In the genomic region with DNA sequence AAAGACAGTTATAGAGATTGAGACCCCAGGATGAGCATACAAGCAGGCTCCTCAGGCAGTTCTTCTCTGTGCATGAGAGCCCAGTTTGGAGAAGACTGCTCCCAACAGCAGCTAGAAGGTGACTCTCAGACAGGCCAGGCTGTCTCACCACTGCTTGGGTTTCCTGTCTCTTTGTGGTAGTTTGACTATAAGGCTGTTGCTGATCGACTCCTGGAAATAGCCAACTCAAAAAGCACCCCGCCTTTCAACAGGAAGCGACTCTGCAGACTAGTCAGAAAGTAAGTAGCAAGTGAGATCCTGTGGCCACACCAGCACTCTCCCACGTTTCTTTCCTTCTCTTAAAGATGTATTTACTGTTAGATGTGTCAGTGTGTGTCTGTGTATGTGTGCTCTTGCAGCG, we compare ENCODE assay signal across 28 mouse cellular contexts. TPM values are rescaled to one million over a fixed set of nuclear protein-coding genes. Genes with fewer than 3 reads are reported as not detected.
DNase-seq lines count a peak whose midpoint lies in the region; ATAC-seq lines count a peak whose summit lies in the region.
"Had no signal": no experiment of that assay in that cellular context is flagged by ENCODE, and none has a peak within 500 bp of the region (broad histone marks: within the 10 kb centered on the region; RNA-seq: fewer than 3 reads in every experiment).

No protein-coding gene starts in this region.

- no peak overlapping the region for H3K4me3 ChIP-seq in hindbrain, embryonic 14.5 days (replicated peaks; ENCODE audit: low read length)
- H3K4me3 ChIP-seq: embryonic facial prominence, embryonic 12.5 days; heart, adult 2 months; layer of hippocampus, adult 2 months; limb, embryonic 12.5 days had no signal

- H3K9me3 ChIP-seq in hindbrain, embryonic 14.5 days (ENCODE audit: control insufficient read depth, low read length), result no peaks in the 10 kb centered on the region
- H3K9me3 ChIP-seq: embryonic facial prominence, embryonic 12.5 days; G1E; limb, embryonic 12.5 days had no signal

- H3K36me3 ChIP-seq in hindbrain, embryonic 14.5 days (replicated peaks; ENCODE audit: control insufficient read depth, insufficient read depth), result peaks cover 99% of the 10 kb centered on the region

- H3K27ac ChIP-seq in hindbrain, embryonic 14.5 days, result no peak overlapping the region
- H3K27ac ChIP-seq: embryonic facial prominence, embryonic 12.5 days; heart, adult 2 months; layer of hippocampus, adult 2 months; limb, embryonic 12.5 days; stomach, postnatal 0 days had no signal

- intact Hi-C loops in left cerebral cortex, postnatal 14 days (cut with DNase I), result no loop called here

- no peaks in the 10 kb centered on the region for H3K27me3 ChIP-seq in hindbrain, embryonic 14.5 days (ENCODE audit: control insufficient read depth, insufficient read depth, low read length)
- H3K27me3 ChIP-seq: CH12.LX; embryonic facial prominence, embryonic 12.5 days; limb, embryonic 12.5 days; Patski had no signal

- ATAC-seq in common myeloid progenitor, adult 5-6 weeks (replicated peaks; ENCODE audit: low read depth, poor library complexity, severe bottlenecking), result peak; percentile 41; the same call in 1 of the 2 replicates
- ATAC-seq in hindbrain, embryonic 14.5 days (ENCODE audit: low FRiP score), result no peak
- ATAC-seq: hindbrain, embryonic 16.5 days; intestine, postnatal 0 days; liver, postnatal 0 days; lung, postnatal 0 days; Patski had no signal

- WGBS in hindbrain, embryonic 14.5 days, result 85% methylated on average over 5 of the region's 5 CpGs

- H3K4me1 ChIP-seq in hindbrain, embryonic 14.5 days (replicated peaks; ENCODE audit: control insufficient read depth, insufficient read depth, low read length), result no peaks in the 10 kb centered on the region
- H3K4me1 ChIP-seq: embryonic facial prominence, embryonic 12.5 days; limb, embryonic 12.5 days had no signal

- DNase-seq in 416B (ENCODE audit: low read depth), result peak; percentile 74
- peak; percentile 82 for DNase-seq in CD4-positive helper T cell, adult 2 months (ENCODE audit: low read depth, low spot score)
- peak; percentile 76 for DNase-seq in naive thymus-derived CD4-positive, alpha-beta T cell, adult 2 months (ENCODE audit: low read depth)
- DNase-seq in hindbrain, embryonic 14.5 days (ENCODE audit: low spot score), result no peak
- no peak for DNase-seq in left cerebral cortex, postnatal 14 days (ENCODE audit: low spot score in 2 of 2)
- DNase-seq in lung, postnatal 10 days, result no peak
- DNase-seq: adrenal gland, postnatal 25 days; cerebellum, adult 9-11 months; gastrocnemius, postnatal 36 days; heart, adult 2 months; heart, postnatal 36 days; kidney, postnatal 25 days; liver, postnatal 0 days; midbrain, embryonic 14.5 days; right cerebral cortex, adult 18-20 months; right cerebral cortex, postnatal 4 days had no signal

- no peak overlapping the region for H3K9ac ChIP-seq in hindbrain, embryonic 14.5 days
- H3K9ac ChIP-seq: embryonic facial prominence, embryonic 12.5 days; limb, embryonic 12.5 days; liver, postnatal 0 days had no signal

- H3K4me2 ChIP-seq in hindbrain, embryonic 14.5 days (replicated peaks), result no peak overlapping the region
- H3K4me2 ChIP-seq: embryonic facial prominence, embryonic 12.5 days; limb, embryonic 12.5 days; liver, embryonic 11.5 days had no signal

RNA-seq across cellular contexts. Expression of gene Hsf2bp, which starts 17.5 kb away (rescaled TPM):
- total RNA-seq in common myeloid progenitor, adult 5-6 weeks (2017), result 0.15 TPM in 1 of 2 replicates, not detected in the other
- 0.59 and 0.82 TPM in 2 replicates for polyA plus RNA-seq in hindbrain, embryonic 14.5 days (2014; fragmentation: Nextera tagmentation; extraction: Ambion mirVana)
- total RNA-seq in left cerebral cortex, postnatal 14 days (2021), result under 1 TPM; 0.68 to 0.80 TPM
- total RNA-seq: G1E had no signal
- polyA plus RNA-seq: G1E had no signal

RNA-seq across cellular contexts. Expression of gene Rrp1b, which starts 17.8 kb away (rescaled TPM):
- 46.8 and 66.6 TPM in 2 replicates for total RNA-seq in common myeloid progenitor, adult 5-6 weeks (2017)
- polyA plus RNA-seq in hindbrain, embryonic 14.5 days (2014; fragmentation: Nextera tagmentation; extraction: Ambion mirVana), result 27.7 and 29.1 TPM in 2 replicates
- total RNA-seq in left cerebral cortex, postnatal 14 days (2021), result 10 to 100 TPM; 18.2 to 21.2 TPM

Comparison
In these comparisons a context has a peak if more than half of its experiments do, and no peak if none do; other contexts are left out.
1. DNase-seq: peak in 416B (single experiment), CD4-positive helper T cell, adult 2 months (single experiment) and naive thymus-derived CD4-positive, alpha-beta T cell, adult 2 months (single experiment); none in hindbrain, embryonic 14.5 days (single experiment), left cerebral cortex, postnatal 14 days (0 of 2) and lung, postnatal 10 days (single experiment).